Mouse (Mus musculus): ENCODE measurements around the gene Spr.
A peak's percentile ranks its signal among the peaks of the same experiment; 100 is the strongest.
"Not testable (repeated sequence)": the region's sequence is repeated elsewhere in the genome, so short reads cannot be mapped to it uniquely, and the experiment has no call there.

The Spr gene

DNA sequence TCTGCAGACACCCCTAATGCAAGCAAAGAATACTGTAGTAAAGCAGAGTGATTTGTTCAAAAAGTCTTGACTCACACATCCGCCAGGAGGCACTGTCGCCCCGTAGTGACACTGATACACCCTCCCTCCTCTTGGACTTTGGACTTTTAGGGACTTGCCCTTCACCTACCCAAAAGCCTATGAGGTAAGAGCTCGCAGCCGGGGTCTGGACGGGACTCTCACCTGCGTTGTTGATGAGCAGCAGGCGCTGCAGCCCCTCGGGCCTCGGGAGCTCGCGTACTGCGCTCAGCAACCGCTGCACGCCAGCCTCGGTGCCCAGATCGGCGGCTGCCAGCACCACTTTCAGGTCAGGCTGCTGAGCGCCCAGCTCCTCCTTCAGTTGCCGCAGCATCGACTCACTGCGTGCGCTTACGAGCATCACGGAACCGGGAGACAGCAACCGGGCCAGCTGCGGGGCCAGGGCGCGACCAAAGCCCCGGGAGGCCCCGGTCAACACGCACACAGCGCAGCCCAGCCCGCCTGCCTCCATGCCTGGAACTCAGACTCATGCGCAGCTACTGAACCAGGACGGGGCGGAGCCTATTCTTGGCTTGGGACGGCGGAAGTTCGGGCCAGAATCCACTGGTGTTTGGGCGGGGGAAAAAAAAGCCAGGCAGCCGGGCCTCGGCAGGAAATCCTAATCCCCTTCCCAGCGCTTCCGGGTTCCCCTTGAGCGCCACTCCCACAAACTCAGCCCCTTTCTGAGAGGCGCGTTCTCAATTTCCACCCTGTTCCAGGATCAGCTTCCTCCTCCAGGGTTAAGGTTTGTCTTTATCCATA lies at the start of gene Spr:
Spr (minus strand) TSS at position 550 of the 819 bp plus-strand sequence.
- peak; percentile 93 for DNase-seq (ENCODE audit: low read depth, low spot score)

DNA sequence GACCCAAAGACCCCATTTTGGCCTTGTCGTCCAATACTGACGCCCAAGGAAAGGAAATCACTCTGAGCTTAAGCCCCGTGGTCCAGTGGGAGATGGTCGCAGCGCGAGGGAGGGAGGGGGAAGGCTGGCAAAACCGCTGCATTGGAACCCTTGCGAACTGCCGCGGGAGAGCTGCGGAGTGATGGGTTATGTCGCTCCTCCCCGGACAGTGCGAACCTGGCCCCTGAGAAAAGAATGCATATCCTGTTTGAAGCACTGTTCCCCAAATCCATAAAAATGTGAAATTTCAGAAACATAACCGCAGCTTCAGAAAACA lies 49.1 kb upstream of the Spr start:
- no peak for DNase-seq (ENCODE audit: low read depth, low spot score)

DNA sequence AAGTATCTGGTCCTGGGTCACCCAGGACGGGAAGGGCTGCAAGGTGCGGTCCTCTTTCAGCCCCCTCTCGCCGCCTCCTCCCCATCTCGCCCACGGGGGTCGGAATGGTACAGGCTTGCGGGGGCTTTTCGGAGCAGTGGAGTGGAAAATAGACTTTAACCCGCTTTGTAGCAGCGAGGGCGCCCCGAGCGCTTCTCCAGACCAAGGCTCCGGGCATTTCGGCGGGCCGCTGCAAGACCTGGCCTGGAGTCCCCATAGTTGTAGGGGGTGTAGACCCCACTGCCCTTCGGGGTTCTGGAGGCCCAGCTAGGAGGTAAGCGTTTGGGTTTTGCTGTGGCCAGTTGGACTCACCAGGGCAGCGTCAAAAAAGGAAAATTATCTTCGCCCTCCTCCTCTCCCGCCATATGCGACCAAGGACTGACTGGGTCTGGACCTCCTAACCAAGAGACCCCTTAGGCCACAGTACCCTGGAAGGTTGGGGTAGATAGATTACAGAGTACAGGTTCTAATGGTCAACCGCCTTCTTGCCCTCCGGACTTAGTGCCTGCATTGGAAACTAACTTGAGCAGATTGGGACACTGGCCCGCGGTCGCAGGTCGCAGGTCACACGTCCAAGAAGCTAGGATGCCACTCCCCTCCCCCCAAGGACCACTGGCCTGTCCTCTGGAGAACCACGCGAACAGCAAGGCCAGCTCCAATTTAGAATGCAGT lies 48.6 kb upstream of the Spr start:
- DNase-seq (ENCODE audit: low read depth, low spot score) = no peak

DNA sequence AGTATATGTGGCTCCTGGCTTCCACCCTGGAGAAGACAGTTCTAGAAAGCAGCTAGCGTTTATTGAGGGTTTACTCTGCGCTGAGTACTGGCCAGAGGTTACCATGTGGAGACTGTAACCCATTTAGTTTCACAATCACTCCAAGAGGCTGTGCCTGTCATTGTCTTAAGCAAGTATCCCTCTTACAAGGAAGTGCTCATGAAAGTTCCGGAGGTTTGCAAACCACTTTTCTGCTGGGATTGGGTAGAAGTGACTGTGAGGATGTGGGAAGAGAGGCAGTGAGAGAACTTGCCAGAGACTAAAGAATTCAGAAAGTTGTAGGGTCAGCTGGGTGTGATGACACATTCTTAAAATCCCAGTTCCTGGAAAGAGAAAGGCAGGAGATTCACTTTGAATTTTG lies 46.4 kb upstream of the Spr start:
- no peak for DNase-seq (ENCODE audit: low read depth, low spot score)

DNA sequence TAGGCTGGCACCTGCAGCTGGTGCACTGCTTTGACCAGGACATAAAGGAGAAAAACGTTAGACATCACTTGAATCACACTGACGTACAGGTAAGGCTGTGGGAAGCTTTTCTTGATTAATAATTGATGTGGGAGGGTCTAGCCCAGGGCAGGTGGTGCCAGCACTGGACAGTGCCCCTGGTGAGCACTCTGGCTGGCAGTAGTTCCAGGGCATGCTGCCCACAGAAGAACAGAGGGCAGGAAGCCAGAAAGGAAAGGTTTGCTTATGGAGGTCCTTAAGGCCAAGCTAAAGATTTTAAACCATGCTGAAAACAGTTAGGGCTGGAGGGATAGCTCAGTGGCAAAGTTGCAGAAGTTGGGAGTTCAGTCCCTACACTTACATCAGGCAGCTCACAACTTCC lies 42.5 kb upstream of the Spr start:
- DNase-seq (ENCODE audit: low read depth, low spot score) = no peak

DNA sequence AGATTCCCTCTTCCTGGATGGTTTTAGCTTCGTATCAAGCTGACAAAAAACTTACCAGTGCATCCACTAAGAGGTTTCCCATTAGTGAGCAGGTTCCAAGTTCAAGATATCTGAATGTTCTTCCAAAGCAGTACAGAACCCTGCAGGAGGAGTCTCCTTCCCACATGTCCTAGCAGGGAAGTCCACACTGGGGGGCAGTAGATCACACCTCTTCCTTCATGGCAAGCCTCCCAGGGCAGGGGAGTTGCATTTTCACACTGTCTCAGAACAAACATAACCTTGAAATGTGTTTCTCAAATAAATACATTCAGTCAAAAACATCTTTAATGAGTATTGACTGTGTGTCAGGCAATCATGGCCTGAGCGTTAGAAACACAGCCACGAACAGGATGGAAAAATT lies 42.0 kb upstream of the Spr start:
- DNase-seq (ENCODE audit: low read depth, low spot score) = no peak

DNA sequence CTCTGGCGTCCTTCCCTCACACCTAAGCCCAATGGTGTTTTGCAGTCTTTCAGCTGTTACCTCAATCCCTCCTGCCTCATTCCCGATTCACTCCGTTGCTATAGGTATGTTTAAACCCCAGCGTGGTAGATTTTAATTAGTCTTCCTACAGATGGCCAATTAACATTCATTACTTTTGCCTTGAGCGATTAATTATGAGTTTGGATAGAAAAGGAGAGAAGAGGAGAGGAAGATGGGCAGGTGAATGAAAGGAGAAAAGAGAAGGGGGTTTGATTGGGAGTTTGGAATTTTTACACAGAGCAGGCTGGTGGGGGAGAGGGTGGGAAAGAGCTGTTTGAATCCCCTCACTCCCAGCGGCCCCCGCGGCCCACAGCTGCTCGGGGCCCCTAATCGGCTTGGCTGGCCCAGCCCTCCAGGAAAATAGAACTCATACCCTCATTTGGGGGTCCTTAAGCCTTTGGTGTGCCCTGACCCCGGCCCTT lies 27.9 kb upstream of the Spr start:
- no peak for DNase-seq (ENCODE audit: low read depth, low spot score)

DNA sequence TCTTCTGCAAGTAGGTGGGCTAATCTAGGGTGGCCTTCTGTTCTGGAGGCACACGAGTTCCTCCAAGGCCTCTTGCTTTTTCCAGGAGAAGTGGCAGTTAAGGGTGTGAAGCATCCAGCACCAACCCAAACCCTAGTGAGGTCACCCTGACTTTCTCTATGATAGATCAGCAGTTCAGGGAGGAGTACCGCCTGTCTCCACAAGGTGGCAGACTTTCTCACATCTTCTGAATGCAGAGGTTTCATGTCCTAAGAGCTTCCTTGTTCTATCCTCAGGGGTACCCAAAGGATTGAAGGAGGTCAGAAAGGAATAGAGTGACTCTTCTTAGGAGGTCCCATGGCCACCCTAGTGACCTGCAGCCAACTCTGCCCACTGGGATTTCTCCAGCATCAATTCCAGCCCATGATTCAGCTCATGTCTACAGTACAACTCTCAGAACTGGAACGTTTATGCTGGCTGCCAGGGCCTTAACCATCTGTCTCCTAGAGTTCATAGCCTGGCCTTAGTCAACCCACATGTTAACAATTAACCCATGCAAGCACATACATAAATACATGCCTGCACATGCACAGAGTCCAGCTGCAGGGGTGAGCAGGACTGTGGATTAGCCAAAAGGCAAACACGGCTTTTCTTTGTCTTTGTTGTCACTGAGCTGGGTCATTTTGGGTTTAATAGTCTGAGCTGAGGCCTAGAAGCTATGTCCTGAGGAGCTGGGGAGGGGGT lies 22.8 kb upstream of the Spr start:
- DNase-seq (ENCODE audit: low read depth, low spot score) = peak; percentile 75

DNA sequence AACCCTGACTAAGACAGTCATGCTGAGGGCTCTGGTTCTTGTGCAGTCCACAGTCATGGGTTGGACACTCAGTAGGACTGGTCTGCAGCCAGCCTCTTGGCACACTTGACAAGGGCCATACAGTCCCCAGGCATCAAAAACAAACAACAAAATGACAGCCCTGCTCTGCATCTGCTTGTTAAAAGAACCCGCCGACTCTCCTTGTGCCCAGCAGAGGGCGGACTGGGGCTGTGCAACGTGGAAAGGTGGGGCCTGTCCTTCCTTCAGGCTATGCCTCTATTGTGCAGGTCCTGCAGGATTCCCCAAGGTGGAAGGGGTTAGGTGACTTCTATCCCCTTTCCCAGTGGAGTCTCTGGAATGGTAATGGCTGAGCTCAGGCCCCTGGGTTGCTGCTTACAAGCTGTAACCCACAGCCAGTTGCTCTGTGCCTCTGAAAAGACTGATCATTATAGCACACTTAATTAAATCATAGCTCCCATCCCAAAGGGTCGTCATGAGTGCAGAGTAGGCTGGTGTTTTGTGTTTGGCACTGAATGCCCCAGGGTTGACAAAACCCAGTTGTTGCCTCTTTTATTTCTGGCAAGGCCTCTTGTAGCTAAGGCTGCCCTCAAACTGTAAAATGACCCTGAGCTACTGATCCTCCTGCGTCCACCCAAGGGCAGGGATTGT lies 21.7 kb upstream of the Spr start:
- DNase-seq (ENCODE audit: low read depth, low spot score) = peak; percentile 70

DNA sequence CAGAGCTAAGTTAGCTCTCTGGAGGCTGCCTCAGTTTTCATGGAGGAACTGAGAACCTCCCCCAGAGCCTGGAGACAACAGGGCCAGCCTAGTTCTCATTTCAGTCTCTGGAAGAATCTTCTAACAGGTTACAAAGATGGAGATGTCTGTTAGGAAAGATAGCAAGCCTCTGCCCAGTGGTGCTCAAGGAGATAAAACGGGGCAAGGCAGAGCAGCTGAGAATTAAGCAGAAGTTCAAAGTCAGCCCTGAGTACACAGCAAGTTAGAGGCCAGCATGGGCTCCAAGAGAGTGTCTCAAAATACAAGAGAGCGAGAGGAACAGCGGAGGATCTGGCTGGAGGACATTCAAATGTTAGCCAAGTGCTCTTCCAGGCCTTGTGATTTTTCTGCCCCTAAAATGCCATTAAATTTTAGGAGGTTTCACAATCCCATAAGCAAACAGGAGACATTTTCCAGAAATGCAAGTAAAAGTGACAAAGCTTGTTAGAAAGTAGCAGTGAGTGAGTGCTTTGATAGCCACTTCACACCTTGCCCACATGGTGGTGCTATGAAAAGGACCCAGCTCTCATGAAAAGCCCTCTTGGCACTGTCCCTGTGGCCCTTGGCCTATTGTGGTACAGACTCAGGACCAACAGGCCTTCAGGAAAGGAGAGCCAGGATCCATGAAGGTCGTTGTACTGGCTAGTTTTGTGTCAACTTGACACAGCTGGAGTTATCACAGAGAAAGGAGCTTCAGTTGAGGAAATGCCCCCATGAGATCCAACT lies 20.7 kb upstream of the Spr start:
- not testable (repeated sequence) for DNase-seq (ENCODE audit: low read depth, low spot score)

DNA sequence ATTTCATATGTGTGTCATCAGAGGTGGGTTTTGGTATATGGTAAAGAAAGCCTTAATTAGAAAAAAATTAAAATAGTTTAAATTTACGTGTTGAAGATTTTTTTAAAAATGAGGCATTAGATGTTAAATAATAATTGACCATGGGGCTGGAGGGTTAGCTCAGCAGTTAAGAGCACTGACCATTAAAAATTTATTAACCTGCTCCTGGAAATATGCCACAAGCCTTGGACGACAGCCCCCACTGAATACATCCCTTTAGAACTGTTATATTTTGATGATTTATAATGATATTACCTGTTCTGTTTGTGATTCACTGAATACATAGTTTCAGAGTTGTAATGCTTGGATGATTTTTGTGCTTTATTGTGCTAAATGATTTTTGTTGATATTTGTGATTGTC lies 19.0 kb upstream of the Spr start:
- not testable (repeated sequence) for DNase-seq (ENCODE audit: low read depth, low spot score)

DNA sequence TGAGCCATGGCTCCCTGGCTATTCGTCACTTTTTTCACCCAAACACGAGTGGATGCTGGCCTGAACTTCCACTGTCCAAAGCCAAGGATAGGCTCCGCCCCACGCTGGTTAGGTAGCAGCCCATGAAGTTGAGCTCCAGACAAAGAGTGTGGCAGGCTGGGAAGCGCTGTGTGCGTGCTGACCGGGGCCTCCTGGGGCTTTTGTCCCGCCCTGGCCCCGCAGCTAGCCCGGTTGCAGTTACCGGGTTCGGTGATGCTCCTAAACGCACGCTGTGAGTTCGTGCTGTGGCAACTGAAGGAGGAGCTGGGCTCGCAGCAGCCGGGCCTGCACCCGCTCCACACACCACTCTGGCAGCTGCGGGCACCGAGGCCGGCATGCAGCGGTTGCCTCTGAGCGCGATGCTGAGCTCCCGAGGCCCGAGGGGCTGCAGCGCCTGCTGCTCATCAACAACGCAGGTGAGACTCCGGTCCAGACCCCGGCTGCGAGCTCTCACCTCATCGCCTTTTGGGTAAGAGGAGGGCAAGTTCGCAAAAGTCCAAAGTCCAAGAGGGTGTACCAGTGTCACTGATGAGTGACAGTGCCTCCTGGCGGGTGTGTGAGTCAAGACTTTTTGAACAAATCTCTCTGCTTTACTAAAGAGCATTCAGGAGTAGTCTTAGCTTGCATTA lies 17.4 kb upstream of the Spr start:
- peak; percentile 30 for DNase-seq (ENCODE audit: low read depth, low spot score)

DNA sequence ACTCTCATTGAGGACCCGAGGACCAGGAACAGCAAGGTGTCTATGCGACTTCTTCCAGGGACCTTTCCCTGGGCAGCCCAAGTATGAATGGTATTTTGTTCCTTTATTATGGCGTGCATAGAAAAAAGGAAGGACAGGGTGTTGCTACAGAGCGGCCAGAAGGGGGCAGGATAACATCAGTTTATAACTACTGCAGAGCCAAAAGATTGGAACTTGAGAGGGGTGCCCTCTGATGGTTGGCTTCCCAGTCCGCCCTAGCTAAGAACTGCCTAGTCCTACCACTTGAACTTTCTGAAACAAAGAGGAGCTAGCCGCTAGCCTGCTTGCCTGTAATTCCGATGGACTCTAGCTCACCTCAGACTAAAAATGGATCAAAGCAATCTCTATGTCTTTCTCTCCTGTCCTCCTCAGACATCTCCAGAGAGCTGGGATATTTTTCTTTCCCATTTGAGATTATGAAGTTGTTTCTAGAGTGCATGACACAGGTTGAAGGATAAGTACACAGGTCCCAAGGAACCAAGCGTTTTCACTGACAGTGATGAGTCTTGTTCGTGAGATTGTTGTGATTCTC lies 16.5 kb upstream of the Spr start:
- peak; percentile 95 for DNase-seq (ENCODE audit: low read depth, low spot score)

DNA sequence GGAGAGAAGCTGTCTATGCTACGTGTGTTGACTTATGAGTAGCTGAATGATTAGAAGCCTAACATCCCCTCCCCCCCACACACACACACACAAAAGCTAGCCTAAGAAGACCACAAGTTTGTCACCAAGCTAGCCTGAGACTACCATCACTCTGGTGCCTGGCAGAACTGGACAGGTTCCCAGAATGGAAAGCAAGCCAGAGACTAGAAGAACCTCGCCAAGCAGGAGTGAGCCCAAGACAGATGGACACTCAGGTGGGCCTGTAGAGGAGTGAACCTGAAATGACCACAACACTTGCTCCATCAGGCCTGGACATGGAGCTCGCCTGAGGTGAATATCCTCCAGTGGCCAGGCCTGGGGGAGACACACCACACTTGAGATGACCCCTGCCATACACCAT lies 12.8 kb upstream of the Spr start:
- DNase-seq (ENCODE audit: low read depth, low spot score) = peak; percentile 66

DNA sequence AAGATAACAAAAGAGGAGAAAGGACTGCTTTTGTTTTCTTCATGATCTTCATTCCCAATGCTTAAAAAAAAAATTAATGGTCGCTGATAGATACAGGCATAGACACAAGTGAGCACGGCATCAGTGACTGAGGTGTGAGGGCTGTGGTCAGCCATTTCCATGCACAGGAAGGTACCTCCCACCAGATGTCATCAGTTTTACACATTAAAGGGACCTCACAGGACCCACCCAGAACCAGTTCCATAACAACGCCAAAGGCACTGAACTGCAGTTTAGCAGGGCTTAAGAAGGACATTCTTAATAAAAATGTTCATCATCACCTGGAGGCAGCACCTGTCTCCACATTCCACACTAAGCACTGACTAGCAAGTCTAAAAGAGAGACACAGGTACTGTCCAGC lies 10.1 kb upstream of the Spr start:
- DNase-seq (ENCODE audit: low read depth, low spot score) = no peak

DNA sequence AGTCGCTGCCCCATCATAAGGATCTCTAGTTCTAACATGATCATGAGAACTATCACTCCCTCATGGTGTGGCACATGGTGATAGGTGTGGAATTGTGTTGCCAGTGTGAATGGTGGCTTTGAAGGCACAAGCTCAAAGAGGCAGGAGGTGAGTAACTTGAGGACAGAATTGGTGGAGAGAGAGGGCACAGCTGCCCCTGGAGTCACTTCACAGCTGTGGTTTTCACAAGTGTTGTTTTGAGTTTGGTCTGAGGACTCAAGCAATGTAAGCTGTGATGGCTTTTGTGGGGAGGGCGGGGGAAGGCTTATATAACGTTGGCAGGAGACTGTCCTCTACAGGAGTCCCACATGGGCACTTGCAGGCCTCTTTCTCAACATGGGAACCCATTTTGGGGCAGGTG lies 6.9 kb upstream of the Spr start:
- DNase-seq (ENCODE audit: low read depth, low spot score) = no peak

DNA sequence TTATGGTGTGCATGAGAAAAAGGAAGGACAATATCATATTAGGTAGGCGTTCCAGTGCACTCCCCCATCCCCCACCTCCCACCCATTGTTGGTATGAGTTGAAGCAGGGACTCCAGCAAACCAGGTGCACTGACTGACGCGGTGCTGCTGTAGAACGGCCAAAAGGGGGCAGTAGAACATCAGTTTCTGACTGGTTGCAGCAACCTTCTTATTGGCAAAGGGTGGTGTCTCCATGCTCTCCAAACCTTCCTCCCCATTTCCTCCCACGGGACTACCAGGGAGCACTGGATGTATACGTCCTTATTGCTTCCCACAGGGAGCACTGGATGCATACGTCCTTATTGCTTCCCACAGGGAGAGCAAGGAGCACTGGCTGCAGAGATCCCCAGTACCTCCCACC lies 3.4 kb upstream of the Spr start:
- DNase-seq (ENCODE audit: low read depth, low spot score) = peak; percentile 68

DNA sequence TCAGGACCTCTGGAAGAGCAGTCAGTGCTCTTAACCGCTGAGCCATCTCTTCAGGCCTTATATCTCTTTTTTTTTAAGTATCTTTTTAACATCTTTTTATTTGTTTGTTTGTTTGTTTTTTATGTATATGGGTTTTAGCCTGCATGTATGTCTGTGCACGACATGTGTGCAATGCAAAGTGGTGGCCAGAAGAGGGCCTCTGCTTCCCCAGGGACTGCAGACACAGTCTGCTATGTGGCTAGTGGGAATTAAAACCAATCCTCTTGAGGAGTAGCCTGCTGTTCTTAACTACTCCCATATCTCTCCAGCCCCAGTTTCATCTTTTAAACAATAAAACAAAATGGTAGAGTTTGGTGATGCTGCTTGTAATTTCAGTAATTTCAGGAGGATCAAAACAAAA lies 2.0 kb upstream of the Spr start:
- no peak for DNase-seq (ENCODE audit: low read depth, low spot score)

DNA sequence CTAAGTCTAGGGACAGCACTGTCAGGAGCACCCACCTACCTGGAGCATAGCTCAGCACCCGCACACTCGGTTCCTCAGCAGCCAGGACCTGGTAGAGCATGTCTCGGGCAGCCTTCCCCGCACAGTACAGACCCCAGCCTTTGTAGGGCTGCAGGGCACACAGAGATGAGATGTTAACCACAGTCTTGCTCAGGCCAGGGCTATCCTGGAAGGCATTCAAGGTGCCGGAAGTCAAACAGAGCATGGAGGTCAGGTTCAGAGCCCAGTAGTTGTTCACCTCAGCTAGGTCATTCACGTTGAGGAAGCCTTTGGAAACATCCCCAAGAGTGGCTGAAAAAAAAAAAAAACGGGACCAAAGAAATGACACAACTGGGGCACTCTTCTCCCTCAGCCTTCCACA lies 782 bp downstream of the Spr start:
- not testable (repeated sequence) for DNase-seq (ENCODE audit: low read depth, low spot score)

DNA sequence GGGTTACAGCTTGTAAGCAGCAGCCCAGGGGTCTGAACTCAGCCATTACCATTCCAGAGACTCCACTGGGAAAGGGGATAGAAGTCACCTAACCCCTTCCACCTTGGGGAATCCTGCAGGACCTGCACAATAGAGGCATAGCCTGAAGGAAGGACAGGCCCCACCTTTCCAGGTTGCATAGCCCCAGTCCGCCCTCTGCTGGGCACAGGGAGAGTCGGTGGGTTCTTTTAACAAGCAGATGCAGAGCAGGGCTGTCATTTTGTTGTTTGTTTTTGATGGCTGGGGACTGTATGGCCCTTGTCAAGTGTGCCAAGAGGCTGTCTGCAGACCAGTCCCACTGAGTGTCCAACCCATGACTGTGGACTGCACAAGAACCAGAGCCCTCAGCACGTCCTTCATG lies 4.8 kb downstream of the Spr start:
- peak; percentile 39 for DNase-seq (ENCODE audit: low read depth, low spot score)
